Mouse (Mus musculus) lung, embryonic 14.5 days (tissue): Measurements from ENCODE around the gene Gm38394. TPM values are rescaled to one million over a fixed set of nuclear protein-coding genes. Genes with fewer than 3 reads are reported as not detected.
A peak's percentile ranks its signal among the peaks of the same experiment; 100 is the strongest.
"Not testable (repeated sequence)": the region's sequence is repeated elsewhere in the genome, so short reads cannot be mapped to it uniquely, and the experiment has no call there.

Experiments used
- ATAC-seq: fragments of 200-750 bp; cut with Nextera tagmentation; 2 replicates; pipeline ENCODE4 v1.8.0; 2017; ENCODE audit warnings: mild to moderate bottlenecking, moderate TSS enrichment, moderate library complexity; ENCODE audit not compliant: insufficient read depth
- DNase-seq: peaks from one replicate; pipeline ENCODE4 v3.0.0-alpha.2; 2015
- H3K27ac ChIP-seq: fragments of 300-500 bp; sonication (generic); 2 replicates; pipeline ENCODE4 v1.5.1; 2014; ENCODE audit warnings: low read depth, mild to moderate bottlenecking, moderate library complexity
- H3K27me3 ChIP-seq: fragments of 300-500 bp; sonication (generic); 2 replicates; pipeline ENCODE4 v1.6.1; 2014; ENCODE audit warnings: low read length, control low read depth; ENCODE audit not compliant: insufficient read depth
- H3K36me3 ChIP-seq: fragments of 300-500 bp; sonication (generic); 2 replicates; pipeline ENCODE4 v1.6.1; 2014; ENCODE audit warnings: control low read depth; ENCODE audit not compliant: insufficient read depth
- H3K4me1 ChIP-seq: fragments of 300-500 bp; sonication (generic); 2 replicates; pipeline ENCODE4 v1.6.1; 2014; ENCODE audit warnings: antibody characterized with exemption, control low read depth; ENCODE audit not compliant: insufficient read depth
- H3K4me2 ChIP-seq: fragments of 300-500 bp; sonication (generic); 2 replicates; pipeline ENCODE4 v1.6.1; 2014; ENCODE audit warnings: mild to moderate bottlenecking
- H3K4me3 ChIP-seq: fragments of 300-500 bp; sonication (generic); 2 replicates; pipeline ENCODE4 v1.5.1; 2014; ENCODE audit warnings: low read depth, low read length
- H3K9ac ChIP-seq: fragments of 300-500 bp; sonication (generic); 2 replicates; pipeline ENCODE4 v1.6.1; 2014
- H3K9me3 ChIP-seq: fragments of 300-500 bp; sonication (generic); 2 replicates; pipeline ENCODE4 v1.6.1; 2016; ENCODE audit warnings: low read depth, low read length, control low read depth
- CTCF ChIP-seq: IDR thresholded peaks from 2 replicates; pipeline ENCODE4 v1.5.1; 2016; ENCODE audit warnings: antibody characterized with exemption, low read depth
- WGBS: fragments of 180-500 bp; shearing (Covaris S2); extraction: QIAGEN DNeasy Blood & Tissue Kit; methylation state at CpG from one replicate; pipeline ENCODE4 v1.1.7; 2014; 5-methylcytosine and 5-hydroxymethylcytosine counted together
- polyA plus RNA-seq: library from polyadenylated mRNA; unstranded; fragments of >200 nt; fragmentation: Nextera tagmentation; extraction: Ambion mirVana; gene quantifications from 2 replicates; pipeline ENCODE4 v1.2.1, GENCODE M21; 2014

Gene Gm38394
- 11.9 and 12.2 TPM in 2 replicates for polyA plus RNA-seq

- 2% methylated on average over 26 of the region's 26 CpGs for WGBS
- DNase-seq = peak; percentile 99
- Histone ChIP-seq H3K9me3 (no peaks in the 10 kb centered on the region), H3K4me1 (peaks cover 25% of the 10 kb centered on the region), H3K27me3 (no peaks in the 10 kb centered on the region), H3K27ac (peak within 1 kb of the TSS; percentile 96), H3K9ac (peak within 1 kb of the TSS; percentile 92), H3K4me3 (peak within 1 kb of the TSS; percentile 81), H3K4me2 (peak within 1 kb of the TSS; percentile 94), H3K36me3 (peaks cover 33% of the 10 kb centered on the region)
- TF ChIP-seq CTCF = no peak
- ATAC-seq = peak; percentile 98
Measured at GRCm38 (mm10) chr1:133661203-133661933, at the start of gene Gm38394. Gene Gm38394 (minus strand): TSS chr1:133661318.

- Histone ChIP-seq H3K9me3 (no peaks in the 10 kb centered on the region), H3K4me2 (no peak overlapping the region), H3K36me3 (peaks cover 16% of the 10 kb centered on the region), H3K4me1 (no peaks in the 10 kb centered on the region; the same call in 1 of the 2 replicates), H3K4me3 (no peak overlapping the region), H3K27me3 (no peaks in the 10 kb centered on the region), H3K9ac (no peak overlapping the region), H3K27ac (no peak overlapping the region)
- DNase-seq (no peak), ATAC-seq (no peak)
- WGBS = 62% methylated on average over 6 of the region's 6 CpGs
- TF ChIP-seq CTCF = no peak
Measured at GRCm38 (mm10) chr1:133710895-133711294, 49.8 kb upstream of the Gm38394 start.

- Histone ChIP-seq H3K4me2 (no peak overlapping the region), H3K36me3 (peaks cover 16% of the 10 kb centered on the region), H3K9ac (no peak overlapping the region), H3K4me3 (no peak overlapping the region), H3K27ac (no peak overlapping the region), H3K4me1 (no peaks in the 10 kb centered on the region; the same call in 1 of the 2 replicates), H3K27me3 (no peaks in the 10 kb centered on the region), H3K9me3 (no peaks in the 10 kb centered on the region)
- TF ChIP-seq CTCF = no peak
- ATAC-seq = no peak; the same call in 1 of the 2 replicates
- no peak for DNase-seq
- WGBS = 58% methylated on average over 3 of the region's 3 CpGs
Measured at GRCm38 (mm10) chr1:133709292-133709691, 48.2 kb upstream of the Gm38394 start.

GRCm38 (mm10) chr1:133701824-133702223, 40.7 kb upstream of the Gm38394 start:
- not testable (repeated sequence) for H3K27ac ChIP-seq, H3K9ac ChIP-seq, H3K4me2 ChIP-seq, H3K4me3 ChIP-seq, H3K9me3 ChIP-seq, ATAC-seq, H3K36me3 ChIP-seq, H3K4me1 ChIP-seq, H3K27me3 ChIP-seq
- peak; percentile 54 for TF ChIP-seq CTCF
- DNase-seq = peak; percentile 52
- WGBS = 9% methylated on average over 2 of the region's 2 CpGs

- no peak for TF ChIP-seq CTCF
- H3K36me3 ChIP-seq = no peaks in the 10 kb centered on the region
- no peak overlapping the region for H3K27ac ChIP-seq
- no peak overlapping the region for H3K9ac ChIP-seq
- no peak overlapping the region for H3K4me3 ChIP-seq
- no peak overlapping the region for H3K4me2 ChIP-seq
- DNase-seq (no peak), ATAC-seq (no peak)
- WGBS = 91% methylated on average over 12 of the region's 12 CpGs
- H3K4me1 ChIP-seq = peaks cover 20% of the 10 kb centered on the region
- no peaks in the 10 kb centered on the region for H3K9me3 ChIP-seq
- H3K27me3 ChIP-seq = no peaks in the 10 kb centered on the region
Measured at GRCm38 (mm10) chr1:133697935-133698620, 37.0 kb upstream of the Gm38394 start.

- peaks cover 20% of the 10 kb centered on the region for H3K4me1 ChIP-seq
- peak; percentile 84 for ATAC-seq
Measured at GRCm38 (mm10) chr1:133695901-133696300, 34.8 kb upstream of the Gm38394 start.

GRCm38 (mm10) chr1:133694876-133695275, 33.8 kb upstream of the Gm38394 start:
- Histone ChIP-seq H3K27me3 (no peaks in the 10 kb centered on the region), H3K4me3 (no peak overlapping the region), H3K36me3 (no peaks in the 10 kb centered on the region), H3K27ac (peak overlapping the region; percentile 88), H3K4me1 (peaks cover 20% of the 10 kb centered on the region), H3K9ac (no peak overlapping the region), H3K4me2 (no peak overlapping the region), H3K9me3 (no peaks in the 10 kb centered on the region)
- DNase-seq = no peak
- no peak for TF ChIP-seq CTCF
- WGBS = 77% methylated on average over 1 of the region's 1 CpGs
- 0 out of 2 replicates have a peak, but pooled peaks have one; percentile 5 for ATAC-seq

More at GRCm38 (mm10) chr1:133695901-133696300, 34.8 kb upstream of the Gm38394 start:
- Histone ChIP-seq H3K4me2 (peak overlapping the region; percentile 31), H3K36me3 (no peaks in the 10 kb centered on the region), H3K27me3 (no peaks in the 10 kb centered on the region), H3K9me3 (no peaks in the 10 kb centered on the region), H3K9ac (no peak overlapping the region), H3K4me3 (no peak overlapping the region), H3K27ac (peak overlapping the region; percentile 88)
- WGBS = 11% methylated on average over 7 of the region's 7 CpGs
- peak; percentile 87 for DNase-seq
- TF ChIP-seq CTCF = no peak
